17 mouse cellular contexts compared by ENCODE assay signal in genomic region chr14:74868188-74868901, GRCm38 (mm10).
DNase-seq lines count a peak whose midpoint lies in the region; ATAC-seq and TF ChIP-seq lines count a peak whose summit lies in the region.
"Had no signal": no experiment of that assay in that cellular context is flagged by ENCODE, and none has a peak within 500 bp of the region (broad histone marks: within the 10 kb centered on the region; RNA-seq: fewer than 3 reads in every experiment).

No protein-coding gene starts in this region.

- TF ChIP-seq CTCF in heart, adult 2 months (IDR thresholded peaks at IDR 0.05), result no peak
- TF ChIP-seq CTCF in lung, embryonic 14.5 days (IDR thresholded peaks at IDR 0.05; ENCODE audit: low read depth), result no peak

- H3K36me3 ChIP-seq in heart, adult 2 months (ENCODE audit: control insufficient read depth, insufficient read depth, low read length), result peaks cover 21% of the 10 kb centered on the region
- no peaks in the 10 kb centered on the region for H3K36me3 ChIP-seq in lung, embryonic 14.5 days (ENCODE audit: insufficient read depth)
- H3K36me3 ChIP-seq in liver, embryonic 12.5 days, result no peaks in the 10 kb centered on the region
- H3K36me3 ChIP-seq: forebrain, embryonic 12.5 days; midbrain, embryonic 12.5 days had no signal

- no peak for TF ChIP-seq POLR2A in heart, adult 2 months (IDR thresholded peaks at IDR 0.05; ENCODE audit: insufficient read depth, low read depth, low read length)

- intact Hi-C loops in heart, adult 2 months (cut with DNase I), result loop anchor here (5.0 kb wide), 2 partner anchors 34 to 79 kb away; partner anchors contain the start of gene Lrch1

- no peak overlapping the region for H3K4me2 ChIP-seq in lung, embryonic 14.5 days
- H3K4me2 ChIP-seq in liver, embryonic 12.5 days, result peak overlapping the region; percentile 63

- no peak for DNase-seq in heart, adult 2 months
- DNase-seq in heart, adult 9 months (ENCODE audit: low spot score in 2 of 2), result no peak
- peak; percentile 23 for DNase-seq in lung, embryonic 14.5 days
- no peak for DNase-seq in lung, postnatal 10 days
- no peak for DNase-seq in left cerebral cortex, adult 11 months (ENCODE audit: low spot score)
- DNase-seq in layer of hippocampus, adult 18-20 months (ENCODE audit: low spot score in 2 of 2), result no peak
- DNase-seq in spleen, adult 18-20 months, result no peak
- DNase-seq: B cell, adult 2 months; cerebellum, adult 18-20 months; embryo, embryonic 11 days; gastrocnemius, postnatal 14 days; kidney, adult 8-10 months; lung, adult 2 months had no signal

- H3K4me3 ChIP-seq in heart, adult 2 months, result no peak overlapping the region
- no peak overlapping the region for H3K4me3 ChIP-seq in lung, embryonic 14.5 days (ENCODE audit: low read depth, low read length)
- H3K4me3 ChIP-seq in liver, embryonic 12.5 days, result peak overlapping the region; percentile 17; the same call in 1 of the 2 replicates
- H3K4me3 ChIP-seq: forebrain, embryonic 12.5 days; midbrain, embryonic 12.5 days had no signal

- peak overlapping the region; percentile 19; the same call in 1 of the 2 replicates for H3K9ac ChIP-seq in heart, adult 2 months (ENCODE audit: low read depth, low read length)
- H3K9ac ChIP-seq in lung, embryonic 14.5 days, result no peak overlapping the region
- 0 out of 2 replicates have a peak overlapping the region, but pooled peaks have one; percentile 32 for H3K9ac ChIP-seq in liver, embryonic 12.5 days
- H3K9ac ChIP-seq: forebrain, embryonic 12.5 days; midbrain, embryonic 12.5 days had no signal

- no peak for TF ChIP-seq EP300 in heart, adult 2 months (IDR thresholded peaks at IDR 0.05; ENCODE audit: insufficient read depth, low read depth, low read length)

- H3K79me2 ChIP-seq in heart, adult 2 months (replicated peaks; ENCODE audit: control insufficient read depth, insufficient read depth, low read length), result peaks cover 5% of the 10 kb centered on the region

- H3K27me3 ChIP-seq in heart, adult 2 months (ENCODE audit: control insufficient read depth, insufficient read depth, low read length), result no peaks in the 10 kb centered on the region
- H3K27me3 ChIP-seq in lung, embryonic 14.5 days (ENCODE audit: insufficient read depth, low read length), result no peaks in the 10 kb centered on the region
- H3K27me3 ChIP-seq in liver, embryonic 12.5 days (replicated peaks), result no peaks in the 10 kb centered on the region
- H3K27me3 ChIP-seq: forebrain, embryonic 12.5 days had no signal

- no peak for ATAC-seq in lung, embryonic 14.5 days (ENCODE audit: insufficient read depth)
- peak; percentile 62 for ATAC-seq in liver, embryonic 12.5 days
- ATAC-seq: hindbrain, postnatal 0 days had no signal

- 48% methylated on average over 2 of the region's 2 CpGs for WGBS in heart, adult 2 months
- 68% methylated on average over 2 of the region's 2 CpGs for WGBS in lung, embryonic 14.5 days
- 23% methylated on average over 2 of the region's 2 CpGs for WGBS in liver, embryonic 12.5 days (ENCODE audit: insufficient replicate concordance)

- peak overlapping the region; percentile 44 for H3K27ac ChIP-seq in heart, adult 2 months
- peak overlapping the region; percentile 25; the same call in 1 of the 2 replicates for H3K27ac ChIP-seq in lung, embryonic 14.5 days (ENCODE audit: low read depth)
- peak overlapping the region; percentile 89 for H3K27ac ChIP-seq in liver, embryonic 12.5 days
- H3K27ac ChIP-seq: forebrain, embryonic 12.5 days; hindbrain, postnatal 0 days; midbrain, embryonic 12.5 days had no signal

- peaks cover 33% of the 10 kb centered on the region for H3K4me1 ChIP-seq in heart, adult 2 months (ENCODE audit: control insufficient read depth, insufficient read depth, low read length)
- H3K4me1 ChIP-seq in lung, embryonic 14.5 days (ENCODE audit: insufficient read depth), result peaks cover 41% of the 10 kb centered on the region
- H3K4me1 ChIP-seq in liver, embryonic 12.5 days, result peaks cover 75% of the 10 kb centered on the region

- H3K9me3 ChIP-seq in lung, embryonic 14.5 days (ENCODE audit: low read depth, low read length), result no peaks in the 10 kb centered on the region
- H3K9me3 ChIP-seq in liver, embryonic 12.5 days (replicated peaks), result no peaks in the 10 kb centered on the region
- H3K9me3 ChIP-seq: forebrain, embryonic 12.5 days; midbrain, embryonic 12.5 days had no signal

Comparison
In these comparisons a context has a peak if more than half of its experiments do, and no peak if none do; other contexts are left out.
1. H3K27ac ChIP-seq: peak in every context shown above with its lines; median percentile 89 in liver, embryonic 12.5 days; 44 in heart, adult 2 months; 25 in lung, embryonic 14.5 days.